Mouse (Mus musculus) forebrain, embryonic 16.5 days (tissue): Measurements from ENCODE around the gene Git1. TPM values are rescaled to one million over a fixed set of nuclear protein-coding genes. Genes with fewer than 3 reads are reported as not detected.
"Not testable (repeated sequence)": the region's sequence is repeated elsewhere in the genome, so short reads cannot be mapped to it uniquely, and the experiment has no call there.

Experiments used
- ATAC-seq: fragments of 200-750 bp; cut with Nextera tagmentation; 2 replicates; pipeline ENCODE4 v1.8.0; 2017; ENCODE audit warnings: mild to moderate bottlenecking, moderate library complexity
- H3K27ac ChIP-seq: fragments of 300-500 bp; sonication (generic); 2 replicates; pipeline ENCODE4 v1.5.1; 2014; ENCODE audit warnings: low read length, control low read depth
- H3K27me3 ChIP-seq: fragments of 300-500 bp; sonication (generic); replicated peaks from 2 replicates; pipeline ENCODE4 v1.6.1; 2014; ENCODE audit warnings: low read length; ENCODE audit not compliant: control insufficient read depth, insufficient read depth
- H3K36me3 ChIP-seq: fragments of 300-500 bp; sonication (generic); 2 replicates; pipeline ENCODE4 v1.6.1; 2014; ENCODE audit not compliant: control insufficient read depth, insufficient read depth
- H3K4me1 ChIP-seq: fragments of 300-500 bp; sonication (generic); replicated peaks from 2 replicates; pipeline ENCODE4 v1.6.1; 2014; ENCODE audit warnings: low read length; ENCODE audit not compliant: control insufficient read depth, insufficient read depth
- H3K4me2 ChIP-seq: fragments of 300-500 bp; sonication (generic); 2 replicates; pipeline ENCODE4 v1.6.1; 2014; ENCODE audit warnings: mild to moderate bottlenecking, low read length, control low read depth
- H3K4me3 ChIP-seq: fragments of 300-500 bp; sonication (generic); replicated peaks from 2 replicates; pipeline ENCODE4 v1.5.1; 2014; ENCODE audit warnings: mild to moderate bottlenecking, low read length, control low read depth
- H3K9ac ChIP-seq: fragments of 300-500 bp; sonication (generic); replicated peaks from 2 replicates; pipeline ENCODE4 v1.6.1; 2014; ENCODE audit warnings: low read depth, low read length, control low read depth
- H3K9me3 ChIP-seq: fragments of 300-500 bp; sonication (generic); 2 replicates; pipeline ENCODE4 v1.6.1; 2016; ENCODE audit warnings: low read length; ENCODE audit not compliant: control insufficient read depth
- WGBS: fragments of 180-500 bp; shearing (Covaris S2); extraction: QIAGEN DNeasy Blood & Tissue Kit; methylation state at CpG from one replicate; pipeline ENCODE4 v1.1.7; 2014; 5-methylcytosine and 5-hydroxymethylcytosine counted together
- polyA plus RNA-seq: library from polyadenylated mRNA; unstranded; fragments of >200 nt; fragmentation: Nextera tagmentation; extraction: Ambion mirVana; gene quantifications from 2 replicates; pipeline ENCODE4 v1.2.1, GENCODE M21; 2015

Gene Git1
- polyA plus RNA-seq, 1 experiment from 2014 or later, result 16.3 TPM

DNA sequence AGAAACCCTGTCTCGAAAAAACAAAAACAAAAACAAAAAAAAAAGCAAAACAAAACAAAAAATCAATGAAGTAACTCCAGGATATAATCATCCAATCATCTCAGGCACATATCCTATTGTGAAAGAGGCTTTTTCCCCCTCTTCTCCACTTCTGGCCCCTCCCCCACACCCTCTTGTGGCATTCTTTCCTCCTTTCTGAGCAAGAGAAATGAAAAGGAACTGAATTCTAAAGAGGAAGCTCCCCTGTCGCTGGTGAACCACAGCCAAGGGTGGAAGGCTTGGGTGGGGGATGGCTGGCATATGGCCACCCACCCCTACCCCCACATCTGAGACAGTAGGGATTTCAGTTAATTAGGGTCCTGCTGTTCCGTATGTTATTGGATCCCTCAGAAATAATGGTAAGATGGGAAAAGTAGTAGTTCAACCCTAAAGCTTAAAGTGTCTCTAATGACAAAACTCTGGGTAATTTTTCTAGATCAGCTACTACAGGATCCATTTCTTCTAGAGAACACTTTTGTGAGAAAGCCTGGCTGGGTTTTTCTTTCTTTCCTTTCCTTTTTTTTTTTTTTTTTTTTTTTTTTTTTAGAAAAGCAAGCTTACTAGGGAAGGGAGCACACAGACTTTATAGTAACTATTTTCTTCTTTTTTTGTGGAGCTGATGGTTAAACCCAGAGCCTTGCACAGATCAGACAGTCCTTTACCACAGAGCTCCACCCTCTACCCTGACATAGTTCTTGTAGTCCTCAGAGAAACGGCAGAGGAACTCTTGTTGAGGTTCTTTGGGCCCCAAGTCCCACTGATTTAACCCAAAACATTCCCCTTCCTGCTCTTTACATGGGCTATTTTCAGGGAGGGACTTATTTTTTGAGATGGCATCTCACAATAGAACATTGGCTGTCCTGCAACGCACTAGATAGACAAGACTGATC is 27.5 kb downstream of the Git1 start:
- no peaks in the 10 kb centered on the region for H3K36me3 ChIP-seq
- peaks cover 6% of the 10 kb centered on the region; the same call in 1 of the 2 replicates for H3K27me3 ChIP-seq
- H3K9me3 ChIP-seq, result no peaks in the 10 kb centered on the region
- H3K4me1 ChIP-seq, result peaks cover 5% of the 10 kb centered on the region
- H3K4me3 ChIP-seq, result no peak overlapping the region
- H3K27ac ChIP-seq, result no peak overlapping the region
- ATAC-seq, result no peak
- WGBS, result 36% methylated on average over 5 of the region's 5 CpGs
- H3K9ac ChIP-seq, result no peak overlapping the region
- no peak overlapping the region for H3K4me2 ChIP-seq

DNA sequence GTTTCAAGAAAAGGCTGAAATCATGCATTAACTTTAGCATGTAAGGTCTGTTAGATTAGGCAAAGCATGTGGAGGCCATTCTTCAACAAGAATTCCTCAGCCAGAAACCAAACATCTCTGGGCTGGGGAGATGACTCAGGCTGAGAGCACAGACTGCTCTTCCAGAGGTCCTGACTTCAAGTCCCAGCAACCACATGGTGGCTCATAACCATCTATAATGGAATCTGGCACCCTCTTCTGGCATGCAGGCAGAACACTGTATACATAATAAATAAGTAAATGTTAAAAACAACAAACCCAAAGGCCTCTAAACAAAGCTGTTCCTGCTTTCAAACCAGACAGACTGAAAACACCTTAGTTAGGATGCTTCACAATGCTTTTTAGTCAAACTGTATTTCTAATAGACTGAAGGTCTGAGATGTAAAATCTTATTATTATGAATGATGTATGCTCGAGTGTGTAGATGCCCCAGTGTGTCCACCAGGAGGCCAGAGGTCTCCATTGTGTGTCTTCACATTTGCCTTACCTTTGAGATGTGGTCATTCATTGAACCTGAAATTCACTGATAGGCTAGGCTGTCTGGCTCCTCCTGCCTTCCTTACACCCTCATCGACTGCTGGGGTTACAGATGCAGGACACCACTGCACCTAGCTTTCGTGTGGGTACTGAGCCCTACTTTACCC is 32.6 kb downstream of the Git1 start:
- no peaks in the 10 kb centered on the region for H3K36me3 ChIP-seq
- no peak overlapping the region for H3K9ac ChIP-seq
- no peak overlapping the region for H3K27ac ChIP-seq
- no peaks in the 10 kb centered on the region for H3K27me3 ChIP-seq
- no peak for ATAC-seq
- no peaks in the 10 kb centered on the region for H3K9me3 ChIP-seq
- WGBS, result 76% methylated on average over 3 of the region's 3 CpGs
- no peak overlapping the region for H3K4me3 ChIP-seq
- no peaks in the 10 kb centered on the region for H3K4me1 ChIP-seq
- no peak overlapping the region for H3K4me2 ChIP-seq

DNA sequence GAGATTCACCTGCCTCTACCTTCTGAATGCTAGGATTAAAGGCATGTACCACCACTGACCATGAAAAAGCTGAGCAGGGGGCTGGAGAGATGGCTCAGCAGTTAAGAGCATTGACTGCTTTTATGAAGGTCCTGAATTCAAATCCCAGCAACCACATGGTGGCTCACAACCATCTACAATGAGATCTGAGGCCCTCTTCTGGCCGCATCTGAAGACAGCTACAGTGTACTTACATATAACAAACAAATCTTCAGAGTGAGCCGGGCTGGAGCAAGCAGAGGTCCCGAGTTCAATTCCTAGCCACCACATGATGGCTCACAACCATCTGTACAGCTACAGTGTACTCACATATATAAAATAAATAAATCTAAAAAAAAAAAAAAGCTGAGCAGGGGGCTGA is 35.1 kb downstream of the Git1 start:
- H3K9me3 ChIP-seq, H3K4me2 ChIP-seq, H3K4me1 ChIP-seq, H3K27me3 ChIP-seq, H3K27ac ChIP-seq, ATAC-seq, H3K4me3 ChIP-seq, H3K9ac ChIP-seq, H3K36me3 ChIP-seq: not testable (repeated sequence)
- 91% methylated on average over 3 of the region's 3 CpGs for WGBS

DNA sequence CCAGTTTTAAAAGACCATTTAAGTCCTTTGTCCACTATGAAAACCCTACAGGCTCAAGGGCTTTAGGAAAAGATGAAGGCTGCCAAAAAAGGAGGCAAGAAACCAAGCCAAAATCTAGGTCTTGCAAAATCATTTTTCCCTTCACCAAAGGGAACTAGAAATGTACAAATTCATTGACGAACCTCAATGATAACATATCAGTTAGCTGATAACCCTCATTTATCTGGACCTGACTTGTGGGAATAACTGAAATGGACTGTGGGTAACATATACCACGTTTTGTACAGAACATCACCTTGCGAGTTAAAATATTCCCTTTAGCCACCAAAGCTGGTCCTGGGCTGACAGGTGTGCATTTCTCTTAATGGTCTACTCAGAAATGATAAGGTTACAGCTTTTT is 36.3 kb downstream of the Git1 start:
- no peak for ATAC-seq
- Histone ChIP-seq H3K9me3 (no peaks in the 10 kb centered on the region), H3K9ac (no peak overlapping the region), H3K27me3 (no peaks in the 10 kb centered on the region), H3K4me1 (no peaks in the 10 kb centered on the region), H3K4me2 (no peak overlapping the region), H3K36me3 (no peaks in the 10 kb centered on the region), H3K4me3 (no peak overlapping the region), H3K27ac (no peak overlapping the region)
- 93% methylated on average over 3 of the region's 3 CpGs for WGBS

DNA sequence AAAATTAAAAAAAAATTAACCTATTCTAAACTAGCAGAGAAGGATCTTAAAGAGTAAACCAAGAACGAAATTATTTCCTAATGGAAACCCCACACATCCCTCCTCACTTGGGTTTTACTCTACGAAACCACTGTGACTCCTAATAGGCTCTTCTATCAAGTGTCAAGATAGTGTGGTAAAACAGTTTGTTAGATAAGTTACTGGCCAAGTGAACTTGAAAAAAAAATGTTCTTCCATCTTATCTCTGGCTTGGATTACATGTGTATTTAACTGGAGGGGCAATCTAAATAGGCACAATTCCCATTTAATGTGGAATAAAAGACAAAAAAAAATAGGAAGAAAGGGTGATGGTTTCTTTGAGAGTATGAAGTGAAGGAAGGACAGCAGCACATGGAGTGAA is 37.5 kb downstream of the Git1 start:
- Histone ChIP-seq H3K4me2 (no peak overlapping the region), H3K27ac (no peak overlapping the region), H3K27me3 (no peaks in the 10 kb centered on the region), H3K9me3 (no peaks in the 10 kb centered on the region), H3K4me1 (no peaks in the 10 kb centered on the region), H3K36me3 (no peaks in the 10 kb centered on the region; the same call in 1 of the 2 replicates), H3K4me3 (no peak overlapping the region), H3K9ac (no peak overlapping the region)
- 93% methylated on average over 2 of the region's 2 CpGs for WGBS
- no peak for ATAC-seq

DNA sequence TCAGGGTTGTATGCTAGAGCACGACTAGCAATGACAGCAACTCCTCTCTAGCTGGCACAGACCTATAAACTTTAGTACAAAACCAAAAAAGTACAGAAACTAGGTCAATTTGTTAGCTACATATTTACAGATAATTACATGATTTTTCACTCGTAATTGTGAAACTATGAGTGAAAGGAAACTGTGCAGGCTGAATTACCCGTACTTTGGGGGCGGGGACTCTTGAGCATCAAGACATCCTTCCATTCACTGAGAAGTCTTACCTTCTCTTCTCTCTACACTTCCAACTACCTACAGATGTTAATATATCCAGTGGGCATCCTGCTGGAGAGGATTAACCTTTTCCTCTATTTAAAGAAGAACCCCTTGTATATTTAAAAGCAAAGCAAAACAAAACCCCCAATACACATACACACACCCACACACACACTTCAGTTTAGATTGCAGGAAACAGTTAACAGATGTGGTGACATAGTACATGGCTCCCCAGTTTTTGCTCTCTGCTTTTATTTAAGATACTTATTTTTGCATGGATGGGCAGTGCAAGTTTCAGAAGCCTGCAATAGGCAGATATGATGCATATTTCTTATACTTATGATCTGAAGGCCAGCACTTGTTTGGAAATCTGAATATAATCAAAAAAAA is 39.0 kb downstream of the Git1 start:
- H3K9ac ChIP-seq, result no peak overlapping the region
- no peak overlapping the region for H3K4me3 ChIP-seq
- H3K4me1 ChIP-seq, result no peaks in the 10 kb centered on the region
- H3K4me2 ChIP-seq, result no peak overlapping the region
- no peak for ATAC-seq
- H3K9me3 ChIP-seq, result no peaks in the 10 kb centered on the region
- H3K27ac ChIP-seq, result no peak overlapping the region
- no peaks in the 10 kb centered on the region for H3K27me3 ChIP-seq
- 85% methylated on average over 4 of the region's 4 CpGs for WGBS
- H3K36me3 ChIP-seq, result peaks cover 6% of the 10 kb centered on the region

DNA sequence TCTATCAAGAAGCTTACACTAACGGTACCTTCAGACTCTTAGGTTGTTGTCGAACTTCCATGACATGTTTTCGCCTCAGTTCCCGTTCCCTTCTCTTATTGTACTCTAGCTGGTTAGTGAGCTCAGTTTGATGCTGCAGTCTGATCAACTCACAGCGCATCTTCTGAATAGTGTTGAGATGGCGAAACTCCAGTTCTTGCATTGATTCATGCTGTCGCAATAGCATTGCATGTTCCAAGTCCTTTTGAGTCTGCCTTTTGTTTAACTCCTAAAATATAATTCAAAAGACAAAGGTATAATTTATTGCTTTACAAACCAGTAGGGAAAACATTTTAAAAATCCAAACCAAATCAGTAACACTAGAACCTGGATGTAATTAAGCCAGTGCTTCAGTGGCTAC is 51.9 kb downstream of the Git1 start:
- Histone ChIP-seq H3K9ac (no peak overlapping the region), H3K27ac (no peak overlapping the region), H3K9me3 (no peaks in the 10 kb centered on the region), H3K4me2 (no peak overlapping the region), H3K36me3 (peaks cover 41% of the 10 kb centered on the region), H3K27me3 (no peaks in the 10 kb centered on the region), H3K4me3 (no peak overlapping the region), H3K4me1 (no peaks in the 10 kb centered on the region)
- no peak for ATAC-seq
- WGBS, result 92% methylated on average over 7 of the region's 7 CpGs
